Mouse (Mus musculus): ENCODE measurements around the gene Gm49358.

- no peak for TF ChIP-seq POLR2A (IDR thresholded peaks at IDR 0.05; ENCODE audit: insufficient read depth, low read length)
- TF ChIP-seq CTCF (IDR thresholded peaks at IDR 0.05; ENCODE audit: low read depth, low read length), result no peak
- no peak for TF ChIP-seq EP300 (IDR thresholded peaks at IDR 0.05; ENCODE audit: insufficient read depth, low read depth, low read length)
Measured at GRCm38 (mm10) chr10:86826929-86827328, 63.2 kb downstream of the Gm49358 start.
